Mouse (Mus musculus): ENCODE data around the gene Smbd1. TPM values are rescaled to one million over a fixed set of nuclear protein-coding genes. Genes with fewer than 3 reads are reported as not detected.

Gene Smbd1
- polyA plus RNA-seq, 1 experiment, result not detected

DNA sequence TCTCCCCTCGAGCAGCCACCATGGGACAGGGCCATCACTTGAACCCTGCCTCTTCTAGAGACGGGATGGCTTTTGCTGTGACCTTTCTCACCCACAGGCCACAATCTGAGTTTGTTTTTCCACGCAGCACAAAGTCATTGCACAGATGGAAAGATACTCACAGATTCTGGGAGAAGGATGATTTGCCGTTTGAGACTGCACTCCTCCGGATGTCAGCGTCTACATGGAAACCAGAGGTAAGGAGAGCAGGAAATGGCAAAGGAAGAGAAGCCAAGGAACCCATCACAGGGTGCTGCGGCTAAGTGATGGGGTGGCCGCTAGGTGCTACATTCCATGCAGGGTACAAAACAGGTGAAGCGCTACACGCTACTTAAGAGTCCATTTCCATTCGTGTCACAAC, 18.8 kb upstream of the Smbd1 start:
- TF ChIP-seq POLR2A (IDR thresholded peaks at IDR 0.05; ENCODE audit: extremely low read depth, insufficient read depth, low read length) (no peak), CTCF (IDR thresholded peaks at IDR 0.05; ENCODE audit: extremely low read depth, insufficient read depth, low read length) (no peak)

DNA sequence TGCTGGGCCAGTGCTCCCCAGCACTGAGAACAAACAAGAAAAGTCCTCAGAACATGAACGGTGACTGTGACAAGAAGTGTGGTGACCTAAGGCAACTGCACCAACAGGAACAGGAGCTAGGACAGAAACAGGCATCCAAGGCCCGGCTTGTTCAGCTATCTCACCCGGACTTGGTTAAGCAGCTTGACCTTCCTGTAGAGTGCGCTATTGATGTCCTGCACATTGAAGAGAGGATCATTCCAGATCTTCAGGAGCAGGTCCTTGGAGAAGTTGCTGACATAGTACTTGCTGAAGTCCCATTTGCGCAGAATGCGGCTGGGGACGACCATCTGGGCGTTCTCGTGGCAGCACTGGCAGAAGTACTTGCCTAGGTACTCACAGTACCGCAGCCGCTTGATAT, 16.2 kb upstream of the Smbd1 start:
- no peak overlapping the region for H3K27ac ChIP-seq (ENCODE audit: insufficient read depth, low read length)
- TF ChIP-seq POLR2A (IDR thresholded peaks at IDR 0.05; ENCODE audit: extremely low read depth, insufficient read depth, low read length) (no peak), CTCF (IDR thresholded peaks at IDR 0.05; ENCODE audit: extremely low read depth, insufficient read depth, low read length) (no peak)
- no peaks in the 10 kb centered on the region for H3K4me1 ChIP-seq (ENCODE audit: control insufficient read depth, insufficient read depth, low read length)
- H3K4me3 ChIP-seq (ENCODE audit: insufficient read depth, low read length), result no peak overlapping the region

More for the DNA sequence above, 18.8 kb upstream of the Smbd1 start:
- no peak overlapping the region for H3K4me3 ChIP-seq (ENCODE audit: insufficient read depth, low read length)
- H3K4me1 ChIP-seq (ENCODE audit: control insufficient read depth, insufficient read depth, low read length), result peaks cover 2% of the 10 kb centered on the region; the same call in 1 of the 2 replicates
- H3K27ac ChIP-seq (ENCODE audit: insufficient read depth, low read length), result no peak overlapping the region

DNA sequence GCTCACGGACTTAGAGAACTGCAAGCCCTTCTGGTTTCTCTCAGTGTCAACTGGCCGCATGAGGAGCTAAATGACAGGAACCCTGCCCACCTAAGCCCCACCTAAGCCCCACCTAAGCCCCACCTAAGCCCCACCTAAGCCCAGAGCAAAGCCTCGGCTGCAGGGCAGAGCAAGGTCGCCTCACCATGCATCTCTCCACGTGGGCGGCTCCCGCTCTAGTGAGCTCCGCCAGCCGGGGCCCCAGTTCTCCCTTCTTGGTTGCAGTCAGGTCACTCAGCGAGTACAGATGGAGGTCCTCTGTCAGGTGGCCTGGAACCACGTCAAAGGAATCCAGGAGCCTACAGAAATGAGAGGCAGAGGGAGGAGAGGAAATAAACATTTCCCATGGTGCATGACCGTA, 15.1 kb upstream of the Smbd1 start:
- Histone ChIP-seq H3K4me1 (ENCODE audit: control insufficient read depth, insufficient read depth, low read length) (no peaks in the 10 kb centered on the region), H3K4me3 (ENCODE audit: insufficient read depth, low read length) (no peak overlapping the region), H3K27ac (ENCODE audit: insufficient read depth, low read length) (no peak overlapping the region)
- TF ChIP-seq CTCF (IDR thresholded peaks at IDR 0.05; ENCODE audit: extremely low read depth, insufficient read depth, low read length), result no peak
- no peak for TF ChIP-seq POLR2A (IDR thresholded peaks at IDR 0.05; ENCODE audit: extremely low read depth, insufficient read depth, low read length)

- Histone ChIP-seq H3K4me1 (ENCODE audit: control insufficient read depth, insufficient read depth, low read length) (no peaks in the 10 kb centered on the region), H3K4me3 (ENCODE audit: insufficient read depth, low read length) (no peak overlapping the region), H3K27ac (ENCODE audit: insufficient read depth, low read length) (no peak overlapping the region)
- TF ChIP-seq POLR2A (IDR thresholded peaks at IDR 0.05; ENCODE audit: extremely low read depth, insufficient read depth, low read length) (no peak), CTCF (IDR thresholded peaks at IDR 0.05; ENCODE audit: extremely low read depth, insufficient read depth, low read length) (no peak)
Measured at GRCm38 (mm10) chr16:32824061-32824460, 13.8 kb upstream of the Smbd1 start.

- Histone ChIP-seq H3K27ac (ENCODE audit: insufficient read depth, low read length) (no peak overlapping the region), H3K4me1 (ENCODE audit: control insufficient read depth, insufficient read depth, low read length) (no peaks in the 10 kb centered on the region), H3K4me3 (ENCODE audit: insufficient read depth, low read length) (no peak overlapping the region)
- TF ChIP-seq CTCF (IDR thresholded peaks at IDR 0.05; ENCODE audit: extremely low read depth, insufficient read depth, low read length) (no peak), POLR2A (IDR thresholded peaks at IDR 0.05; ENCODE audit: extremely low read depth, insufficient read depth, low read length) (no peak)
Measured at GRCm38 (mm10) chr16:32823487-32823886, 13.2 kb upstream of the Smbd1 start.

DNA sequence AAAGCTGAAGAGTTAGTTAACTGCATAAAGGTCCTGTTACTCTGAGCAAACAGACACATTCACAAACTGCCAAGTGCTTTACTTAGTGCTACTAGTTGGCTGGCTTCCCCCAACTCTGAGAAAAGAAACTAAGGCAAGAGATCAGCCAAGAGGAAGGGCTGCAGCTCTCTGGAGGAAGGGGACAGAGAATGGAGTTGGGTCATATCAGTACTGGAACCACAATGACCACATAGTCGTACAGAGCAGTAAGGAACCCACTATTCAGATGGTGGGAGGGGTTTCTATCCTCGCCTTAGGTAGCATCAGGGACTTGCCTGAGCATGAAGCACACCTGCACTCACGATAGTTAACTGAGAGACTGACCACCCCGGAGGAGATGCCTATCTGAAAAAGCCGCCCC, 12.6 kb upstream of the Smbd1 start:
- no peak for TF ChIP-seq CTCF (IDR thresholded peaks at IDR 0.05; ENCODE audit: extremely low read depth, insufficient read depth, low read length)
- no peak for TF ChIP-seq POLR2A (IDR thresholded peaks at IDR 0.05; ENCODE audit: extremely low read depth, insufficient read depth, low read length)
- Histone ChIP-seq H3K27ac (ENCODE audit: insufficient read depth, low read length) (no peak overlapping the region), H3K4me1 (ENCODE audit: control insufficient read depth, insufficient read depth, low read length) (no peaks in the 10 kb centered on the region), H3K4me3 (ENCODE audit: insufficient read depth, low read length) (no peak overlapping the region)

DNA sequence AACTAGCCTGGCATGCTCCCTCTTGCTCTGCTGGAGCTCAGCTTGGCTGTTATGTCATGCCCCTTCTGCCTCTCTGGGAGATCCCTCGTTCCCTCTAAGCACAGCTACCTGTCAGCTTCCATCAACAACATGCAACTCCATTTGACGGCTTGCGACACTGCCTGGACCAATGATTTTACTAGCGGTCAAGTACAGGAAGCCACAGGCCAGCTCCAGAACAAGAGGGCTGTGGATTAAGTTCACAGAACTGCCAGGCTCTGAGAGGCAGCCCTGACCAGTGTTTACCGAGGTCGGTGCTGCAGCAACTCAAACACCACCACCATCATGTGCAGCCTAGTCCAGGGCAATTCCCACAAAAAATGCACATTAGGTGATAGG, 12.2 kb upstream of the Smbd1 start:
- Histone ChIP-seq H3K27ac (ENCODE audit: insufficient read depth, low read length) (no peak overlapping the region), H3K4me3 (ENCODE audit: insufficient read depth, low read length) (no peak overlapping the region), H3K4me1 (ENCODE audit: control insufficient read depth, insufficient read depth, low read length) (no peaks in the 10 kb centered on the region)
- TF ChIP-seq CTCF (IDR thresholded peaks at IDR 0.05; ENCODE audit: extremely low read depth, insufficient read depth, low read length) (no peak), POLR2A (IDR thresholded peaks at IDR 0.05; ENCODE audit: extremely low read depth, insufficient read depth, low read length) (no peak)

- no peaks in the 10 kb centered on the region for H3K4me1 ChIP-seq (ENCODE audit: control insufficient read depth, insufficient read depth, low read length)
- no peak overlapping the region for H3K4me3 ChIP-seq (ENCODE audit: insufficient read depth, low read length)
- TF ChIP-seq CTCF (IDR thresholded peaks at IDR 0.05; ENCODE audit: extremely low read depth, insufficient read depth, low read length), result no peak
- no peak for TF ChIP-seq POLR2A (IDR thresholded peaks at IDR 0.05; ENCODE audit: extremely low read depth, insufficient read depth, low read length)
- no peak overlapping the region for H3K27ac ChIP-seq (ENCODE audit: insufficient read depth, low read length)
Measured at GRCm38 (mm10) chr16:32821772-32822449, 11.6 kb upstream of the Smbd1 start.

- no peak for TF ChIP-seq POLR2A (IDR thresholded peaks at IDR 0.05; ENCODE audit: extremely low read depth, insufficient read depth, low read length)
- TF ChIP-seq CTCF (IDR thresholded peaks at IDR 0.05; ENCODE audit: extremely low read depth, insufficient read depth, low read length), result no peak
- no peak overlapping the region for H3K27ac ChIP-seq (ENCODE audit: insufficient read depth, low read length)
- no peak overlapping the region for H3K4me3 ChIP-seq (ENCODE audit: insufficient read depth, low read length)
- H3K4me1 ChIP-seq (ENCODE audit: control insufficient read depth, insufficient read depth, low read length), result no peaks in the 10 kb centered on the region; the same call in 1 of the 2 replicates
Measured at GRCm38 (mm10) chr16:32818441-32818840, 8.2 kb upstream of the Smbd1 start.

GRCm38 (mm10) chr16:32818036-32818435, 7.8 kb upstream of the Smbd1 start:
- Histone ChIP-seq H3K4me3 (ENCODE audit: insufficient read depth, low read length) (no peak overlapping the region), H3K27ac (ENCODE audit: insufficient read depth, low read length) (no peak overlapping the region), H3K4me1 (ENCODE audit: control insufficient read depth, insufficient read depth, low read length) (no peaks in the 10 kb centered on the region; the same call in 1 of the 2 replicates)
- TF ChIP-seq POLR2A (IDR thresholded peaks at IDR 0.05; ENCODE audit: extremely low read depth, insufficient read depth, low read length), result no peak
- TF ChIP-seq CTCF (IDR thresholded peaks at IDR 0.05; ENCODE audit: extremely low read depth, insufficient read depth, low read length), result no peak
